Mouse (Mus musculus) forebrain, embryonic 13.5 days (tissue): Measurements from ENCODE around the gene Dock6. TPM values are rescaled to one million over a fixed set of nuclear protein-coding genes. Genes with fewer than 3 reads are reported as not detected.
"Not testable (repeated sequence)": the region's sequence is repeated elsewhere in the genome, so short reads cannot be mapped to it uniquely, and the experiment has no call there.

ENCODE experiments used
- ATAC-seq: fragments of 200-750 bp; cut with Nextera tagmentation; 2 replicates; pipeline ENCODE4 v1.8.0; 2017
- H3K27ac ChIP-seq: fragments of 300-500 bp; sonication (generic); 2 replicates; pipeline ENCODE4 v1.5.1; 2015; ENCODE audit warnings: inconsistent platforms, mild to moderate bottlenecking, moderate library complexity
- H3K27me3 ChIP-seq: fragments of 300-500 bp; sonication (generic); 2 replicates; pipeline ENCODE4 v1.6.1; 2015; ENCODE audit warnings: mild to moderate bottlenecking, inconsistent platforms
- H3K36me3 ChIP-seq: fragments of 300-500 bp; sonication (generic); 2 replicates; pipeline ENCODE4 v1.6.1; 2015; ENCODE audit warnings: mild to moderate bottlenecking, inconsistent platforms; ENCODE audit not compliant: poor library complexity, severe bottlenecking
- H3K4me1 ChIP-seq: fragments of 300-500 bp; sonication (generic); 2 replicates; pipeline ENCODE4 v1.6.1; 2015; ENCODE audit warnings: inconsistent platforms
- H3K4me2 ChIP-seq: fragments of 300-500 bp; sonication (generic); 2 replicates; pipeline ENCODE4 v1.6.1; 2015; ENCODE audit warnings: inconsistent platforms, mild to moderate bottlenecking, moderate library complexity
- H3K4me3 ChIP-seq: fragments of 300-500 bp; sonication (generic); 2 replicates; pipeline ENCODE4 v1.5.1; 2015; ENCODE audit warnings: mild to moderate bottlenecking, inconsistent platforms
- H3K9ac ChIP-seq: fragments of 300-500 bp; sonication (generic); 2 replicates; pipeline ENCODE4 v1.6.1; 2015; ENCODE audit warnings: mild to moderate bottlenecking, inconsistent platforms
- H3K9me3 ChIP-seq: fragments of 300-500 bp; sonication (generic); replicated peaks from 2 replicates; pipeline ENCODE4 v1.6.1; 2016; ENCODE audit warnings: inconsistent platforms
- WGBS: fragments of 180-500 bp; shearing (Covaris S2); methylation state at CpG from one replicate; pipeline ENCODE4 v1.1.7; 2015; 5-methylcytosine and 5-hydroxymethylcytosine counted together
- polyA plus RNA-seq: library from polyadenylated mRNA; unstranded; fragments of >200 nt; fragmentation: Nextera tagmentation; extraction: Ambion mirVana; gene quantifications from 2 replicates; pipeline ENCODE4 v1.2.1, GENCODE M21; 2015

Gene Dock6
- polyA plus RNA-seq, 1 experiment from 2014 or later = 13.9 TPM

DNA sequence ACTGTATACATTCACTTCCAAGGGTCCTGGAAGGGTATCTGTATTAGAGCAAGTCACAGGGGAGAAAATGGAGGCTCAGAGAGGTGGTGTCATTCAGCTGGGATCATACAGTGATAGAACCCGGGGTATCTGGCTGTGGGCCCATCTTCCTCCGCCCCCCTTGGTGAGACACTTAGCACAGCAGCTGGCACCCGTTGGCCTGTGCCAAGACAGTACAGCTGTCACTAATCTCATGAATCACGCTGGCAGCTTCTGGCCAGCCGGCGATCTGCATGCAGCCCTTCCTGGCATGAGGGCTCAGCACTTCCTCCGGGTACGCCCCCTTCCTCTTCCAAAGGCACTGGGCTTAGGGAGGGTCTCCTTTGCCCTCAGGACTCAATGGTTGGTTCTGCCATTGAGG is 59.8 kb downstream of the Dock6 start:
- peak; percentile 75 for ATAC-seq
- H3K4me1 ChIP-seq = peaks cover 21% of the 10 kb centered on the region
- H3K36me3 ChIP-seq = peaks cover 16% of the 10 kb centered on the region
- 65% methylated on average over 8 of the region's 8 CpGs for WGBS
- no peak overlapping the region for H3K4me2 ChIP-seq
- no peaks in the 10 kb centered on the region for H3K9me3 ChIP-seq
- H3K27me3 ChIP-seq = no peaks in the 10 kb centered on the region
- no peak overlapping the region for H3K9ac ChIP-seq
- no peak overlapping the region for H3K4me3 ChIP-seq
- peak overlapping the region; percentile 57 for H3K27ac ChIP-seq

- WGBS = 91% methylated on average over 8 of the region's 8 CpGs
- no peak overlapping the region; the same call in 1 of the 2 replicates for H3K27ac ChIP-seq
- no peak for ATAC-seq
Observed at GRCm38 (mm10) chr9:21791861-21792260, 60.6 kb downstream of the Dock6 start.

GRCm38 (mm10) chr9:21788234-21788633 is 64.2 kb downstream of the Dock6 start:
- H3K9me3 ChIP-seq = no peaks in the 10 kb centered on the region
- 88% methylated on average over 9 of the region's 9 CpGs for WGBS
- no peak for ATAC-seq

More at GRCm38 (mm10) chr9:21791861-21792260, 60.6 kb downstream of the Dock6 start:
- Histone ChIP-seq H3K27me3 (no peaks in the 10 kb centered on the region), H3K9ac (no peak overlapping the region), H3K9me3 (no peaks in the 10 kb centered on the region), H3K4me3 (no peak overlapping the region), H3K4me1 (peaks cover 17% of the 10 kb centered on the region), H3K4me2 (no peak overlapping the region), H3K36me3 (peaks cover 16% of the 10 kb centered on the region)

GRCm38 (mm10) chr9:21787654-21788053 is 64.8 kb downstream of the Dock6 start:
- no peaks in the 10 kb centered on the region for H3K9me3 ChIP-seq
- 86% methylated on average over 5 of the region's 5 CpGs for WGBS
- no peak for ATAC-seq

More at GRCm38 (mm10) chr9:21788234-21788633, 64.2 kb downstream of the Dock6 start:
- H3K9ac ChIP-seq = no peak overlapping the region
- H3K4me2 ChIP-seq = no peak overlapping the region
- H3K36me3 ChIP-seq = no peaks in the 10 kb centered on the region
- H3K27me3 ChIP-seq = no peaks in the 10 kb centered on the region
- no peak overlapping the region for H3K4me3 ChIP-seq
- peaks cover 15% of the 10 kb centered on the region for H3K4me1 ChIP-seq
- H3K27ac ChIP-seq = no peak overlapping the region

DNA sequence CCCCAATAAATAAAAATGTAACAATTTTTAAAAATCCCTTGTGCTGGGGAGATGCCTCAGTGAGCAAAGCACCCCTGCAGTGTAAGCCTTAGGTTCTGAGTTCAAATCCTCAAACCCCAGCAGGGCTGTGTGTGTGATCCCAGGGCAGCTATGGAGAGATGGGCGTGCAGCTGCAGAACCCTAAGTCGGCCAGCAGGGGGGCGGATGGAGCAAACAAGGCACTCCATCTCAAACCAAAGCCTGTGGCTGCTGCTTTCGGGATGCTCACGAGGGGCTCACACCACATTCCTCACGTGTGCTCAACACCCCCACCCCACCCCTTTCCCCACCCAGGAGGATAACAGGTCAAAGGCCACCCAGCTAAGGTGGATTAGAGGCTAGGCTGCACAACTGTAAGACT is 65.5 kb downstream of the Dock6 start:
- H3K4me3 ChIP-seq = no peak overlapping the region
- no peak overlapping the region for H3K4me2 ChIP-seq
- H3K9ac ChIP-seq = no peak overlapping the region
- no peaks in the 10 kb centered on the region for H3K9me3 ChIP-seq
- no peak overlapping the region for H3K27ac ChIP-seq
- H3K27me3 ChIP-seq = no peaks in the 10 kb centered on the region
- WGBS = 2% methylated on average over 6 of the region's 6 CpGs
- peak; percentile 75; the same call in 1 of the 2 replicates for ATAC-seq
- H3K4me1 ChIP-seq = peaks cover 2% of the 10 kb centered on the region; the same call in 1 of the 2 replicates
- H3K36me3 ChIP-seq = no peaks in the 10 kb centered on the region

More at GRCm38 (mm10) chr9:21787654-21788053, 64.8 kb downstream of the Dock6 start:
- no peak overlapping the region for H3K27ac ChIP-seq
- no peak overlapping the region for H3K4me2 ChIP-seq
- no peaks in the 10 kb centered on the region for H3K36me3 ChIP-seq
- H3K4me3 ChIP-seq = no peak overlapping the region
- no peak overlapping the region for H3K9ac ChIP-seq
- H3K27me3 ChIP-seq = no peaks in the 10 kb centered on the region
- H3K4me1 ChIP-seq = peaks cover 9% of the 10 kb centered on the region

DNA sequence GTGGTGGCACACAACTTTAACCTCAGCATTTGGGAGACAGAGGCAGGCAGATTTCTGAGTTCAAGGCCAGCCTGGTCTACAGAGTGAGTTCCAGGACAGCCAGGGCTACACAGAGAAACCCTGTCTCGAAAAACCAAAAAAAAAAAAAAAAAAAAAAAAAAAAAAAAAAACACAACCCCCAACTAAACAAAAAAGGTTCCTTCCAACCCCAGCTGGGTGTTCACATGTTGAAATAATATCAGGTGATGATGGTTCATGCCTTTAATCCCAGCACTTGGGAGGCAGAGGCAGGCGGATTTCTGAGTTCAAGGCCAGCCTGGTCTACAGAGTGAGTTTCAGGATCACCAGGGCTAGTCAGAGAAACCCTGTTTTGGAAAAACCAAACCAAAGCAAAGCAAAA is 66.1 kb downstream of the Dock6 start:
- not testable (repeated sequence) for ATAC-seq, H3K36me3 ChIP-seq, H3K9me3 ChIP-seq, H3K4me2 ChIP-seq, H3K9ac ChIP-seq, H3K27me3 ChIP-seq, H3K4me1 ChIP-seq, H3K4me3 ChIP-seq, H3K27ac ChIP-seq
- WGBS = 75% methylated on average over 2 of the region's 2 CpGs

DNA sequence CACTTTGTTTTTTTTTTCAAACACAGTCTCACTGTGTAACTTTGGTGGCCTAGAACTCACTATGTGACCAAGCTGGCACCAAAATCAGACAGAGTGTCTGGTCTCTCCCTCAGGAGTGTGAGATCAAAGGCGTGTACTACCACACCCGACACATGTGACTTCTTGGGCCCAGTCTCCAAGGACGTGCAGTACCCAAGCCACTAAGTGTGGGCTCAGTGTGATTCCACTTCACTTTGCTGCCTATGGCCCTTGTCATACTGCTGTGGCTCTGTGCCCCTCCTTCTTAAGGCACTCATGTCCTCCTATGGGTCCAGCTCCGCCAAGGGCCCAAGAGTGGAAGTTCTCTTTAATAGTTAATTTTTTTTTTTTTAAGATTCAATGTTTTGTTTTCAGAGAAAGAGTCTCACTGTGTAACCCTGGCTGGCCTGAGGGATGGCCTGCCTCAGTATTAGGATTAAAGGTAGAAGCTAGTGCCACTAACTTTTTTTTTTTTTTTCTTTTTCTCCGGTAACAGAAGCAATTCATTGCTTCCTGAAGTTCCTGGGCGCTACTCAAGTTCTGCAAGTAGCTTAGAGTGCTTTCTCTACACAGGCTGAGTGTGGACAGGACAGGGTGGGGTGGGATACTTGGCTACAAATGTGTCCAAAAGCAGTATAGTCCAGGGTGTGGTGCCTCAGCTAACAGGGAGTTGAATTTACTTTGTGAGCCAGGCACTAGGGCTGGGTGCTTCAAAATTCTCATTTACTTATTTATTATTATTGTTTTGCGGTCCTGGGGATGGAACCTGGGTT is 67.7 kb downstream of the Dock6 start:
- 87% methylated on average over 7 of the region's 7 CpGs for WGBS
- peaks cover 8% of the 10 kb centered on the region; the same call in 1 of the 2 replicates for H3K36me3 ChIP-seq
- H3K4me2 ChIP-seq = no peak overlapping the region
- no peak for ATAC-seq
- H3K27me3 ChIP-seq = no peaks in the 10 kb centered on the region
- no peaks in the 10 kb centered on the region for H3K4me1 ChIP-seq
- no peak overlapping the region for H3K27ac ChIP-seq
- H3K9ac ChIP-seq = no peak overlapping the region
- no peaks in the 10 kb centered on the region for H3K9me3 ChIP-seq
- H3K4me3 ChIP-seq = no peak overlapping the region

GRCm38 (mm10) chr9:21781657-21782468 is 70.6 kb downstream of the Dock6 start:
- no peak overlapping the region for H3K27ac ChIP-seq
- ATAC-seq = no peak
- H3K9ac ChIP-seq = no peak overlapping the region
- no peak overlapping the region for H3K4me3 ChIP-seq
- H3K9me3 ChIP-seq = no peaks in the 10 kb centered on the region
- WGBS = 86% methylated on average over 15 of the region's 15 CpGs
- H3K27me3 ChIP-seq = no peaks in the 10 kb centered on the region
- no peak overlapping the region for H3K4me2 ChIP-seq
- peaks cover 27% of the 10 kb centered on the region for H3K36me3 ChIP-seq
- H3K4me1 ChIP-seq = no peaks in the 10 kb centered on the region

- no peaks in the 10 kb centered on the region for H3K9me3 ChIP-seq
- no peak overlapping the region for H3K9ac ChIP-seq
- H3K4me3 ChIP-seq = no peak overlapping the region
- no peak for ATAC-seq
- H3K27me3 ChIP-seq = no peaks in the 10 kb centered on the region
- WGBS = 88% methylated on average over 3 of the region's 3 CpGs
- H3K4me2 ChIP-seq = no peak overlapping the region
- H3K4me1 ChIP-seq = no peaks in the 10 kb centered on the region
- H3K27ac ChIP-seq = no peak overlapping the region
- peaks cover 36% of the 10 kb centered on the region for H3K36me3 ChIP-seq
Observed at GRCm38 (mm10) chr9:21777726-21778125, 74.7 kb downstream of the Dock6 start.

- no peak overlapping the region for H3K9ac ChIP-seq
- WGBS = 90% methylated on average over 16 of the region's 16 CpGs
- H3K36me3 ChIP-seq = peaks cover 25% of the 10 kb centered on the region
- no peak overlapping the region for H3K4me3 ChIP-seq
- H3K27ac ChIP-seq = no peak overlapping the region
- ATAC-seq = no peak
- H3K4me2 ChIP-seq = no peak overlapping the region
- no peaks in the 10 kb centered on the region for H3K27me3 ChIP-seq
- no peaks in the 10 kb centered on the region for H3K9me3 ChIP-seq
- no peaks in the 10 kb centered on the region for H3K4me1 ChIP-seq
Observed at GRCm38 (mm10) chr9:21774353-21774752, 78.1 kb downstream of the Dock6 start.

DNA sequence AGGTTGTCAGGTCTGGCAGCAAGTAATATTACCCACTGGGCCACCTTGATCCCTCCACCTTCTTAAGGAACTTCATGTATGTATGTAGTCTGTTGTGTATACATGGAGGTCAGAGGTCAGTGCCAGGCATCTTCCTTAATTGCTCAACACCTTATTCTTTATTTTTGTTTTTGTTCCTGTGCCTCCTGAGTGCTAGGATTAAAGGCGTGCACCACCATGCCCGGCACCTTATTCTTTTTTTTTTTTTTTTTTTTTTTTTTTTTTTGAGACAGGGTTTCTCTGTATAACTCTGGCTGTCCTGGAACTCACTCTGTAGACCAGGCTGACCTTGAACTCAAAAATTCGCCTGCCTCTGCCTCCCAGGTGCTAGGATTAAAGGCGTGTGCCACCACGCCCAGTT is 79.0 kb downstream of the Dock6 start:
- not testable (repeated sequence) for H3K4me2 ChIP-seq, H3K27me3 ChIP-seq, H3K9me3 ChIP-seq, ATAC-seq, H3K27ac ChIP-seq, H3K4me3 ChIP-seq, H3K4me1 ChIP-seq, H3K9ac ChIP-seq
- 84% methylated on average over 5 of the region's 5 CpGs for WGBS
- H3K36me3 ChIP-seq = peaks cover 18% of the 10 kb centered on the region

- H3K4me3 ChIP-seq = no peak overlapping the region
- H3K4me1 ChIP-seq = peaks cover 10% of the 10 kb centered on the region
- H3K9me3 ChIP-seq = no peaks in the 10 kb centered on the region
- 81% methylated on average over 26 of the region's 26 CpGs for WGBS
- H3K27ac ChIP-seq = 0 out of 2 replicates have a peak overlapping the region, but pooled peaks have one; percentile 74
- H3K9ac ChIP-seq = no peak overlapping the region
- H3K4me2 ChIP-seq = no peak overlapping the region
- H3K27me3 ChIP-seq = no peaks in the 10 kb centered on the region
- H3K36me3 ChIP-seq = no peaks in the 10 kb centered on the region
- no peak for ATAC-seq
Observed at GRCm38 (mm10) chr9:21769558-21770183, 82.8 kb downstream of the Dock6 start.
